Mouse (Mus musculus): Measurements from ENCODE around the gene Cavin1.
A peak's percentile ranks its signal among the peaks of the same experiment; 100 is the strongest.

Cavin1 gene

GRCm38 (mm10) chr11:100957915-100958469 lies 12.7 kb downstream of the Cavin1 start:
- no peak for DNase-seq (ENCODE audit: low read depth)

- DNase-seq (ENCODE audit: low read depth) = peak; percentile 73
Measured at GRCm38 (mm10) chr11:100957244-100957643, 13.4 kb downstream of the Cavin1 start.

- no peak for DNase-seq (ENCODE audit: low read depth)
Measured at GRCm38 (mm10) chr11:100949540-100949939, 21.1 kb downstream of the Cavin1 start.

GRCm38 (mm10) chr11:100948317-100948716 lies 22.4 kb downstream of the Cavin1 start:
- no peak for DNase-seq (ENCODE audit: low read depth)

GRCm38 (mm10) chr11:100947548-100947947 lies 23.1 kb downstream of the Cavin1 start:
- DNase-seq (ENCODE audit: low read depth) = peak; percentile 72

- DNase-seq (ENCODE audit: low read depth) = peak; percentile 43
Measured at GRCm38 (mm10) chr11:100946862-100947261, 23.8 kb downstream of the Cavin1 start.

GRCm38 (mm10) chr11:100942388-100942787 lies 28.3 kb downstream of the Cavin1 start:
- DNase-seq (ENCODE audit: low read depth) = no peak

GRCm38 (mm10) chr11:100939512-100940151 lies 31.1 kb downstream of the Cavin1 start, which contains the start of gene Stat3:
TSS of gene Stat3 (minus strand) at chr11:100939540.
- peak; percentile 100 for DNase-seq (ENCODE audit: low read depth)

GRCm38 (mm10) chr11:100938711-100939511 lies 31.8 kb downstream of the Cavin1 start:
- peak; percentile 61 for DNase-seq (ENCODE audit: low read depth)

GRCm38 (mm10) chr11:100938112-100938511 lies 32.6 kb downstream of the Cavin1 start:
- peak; percentile 85 for DNase-seq (ENCODE audit: low read depth)

GRCm38 (mm10) chr11:100937295-100937694 lies 33.4 kb downstream of the Cavin1 start:
- no peak for DNase-seq (ENCODE audit: low read depth)

GRCm38 (mm10) chr11:100935373-100936355 lies 35.0 kb downstream of the Cavin1 start:
- DNase-seq (ENCODE audit: low read depth) = peak; percentile 87

- DNase-seq (ENCODE audit: low read depth) = peak; percentile 77
Measured at GRCm38 (mm10) chr11:100931254-100931921, 39.3 kb downstream of the Cavin1 start.

GRCm38 (mm10) chr11:100930611-100931010 lies 40.1 kb downstream of the Cavin1 start:
- no peak for DNase-seq (ENCODE audit: low read depth)

- peak; percentile 51 for DNase-seq (ENCODE audit: low read depth)
Measured at GRCm38 (mm10) chr11:100927386-100927785, 43.3 kb downstream of the Cavin1 start.

- DNase-seq (ENCODE audit: low read depth) = no peak
Measured at GRCm38 (mm10) chr11:100924386-100924919, 46.2 kb downstream of the Cavin1 start.

GRCm38 (mm10) chr11:100920887-100921624 lies 49.6 kb downstream of the Cavin1 start:
- DNase-seq (ENCODE audit: low read depth) = no peak

- DNase-seq (ENCODE audit: low read depth) = no peak
Measured at GRCm38 (mm10) chr11:100918007-100918406, 52.7 kb downstream of the Cavin1 start.

GRCm38 (mm10) chr11:100916432-100916971 lies 54.2 kb downstream of the Cavin1 start:
- no peak for DNase-seq (ENCODE audit: low read depth)

- DNase-seq (ENCODE audit: low read depth) = no peak
Measured at GRCm38 (mm10) chr11:100915063-100915462, 55.6 kb downstream of the Cavin1 start.
